7 mouse cellular contexts compared by ENCODE assay signal in the genomic region with DNA sequence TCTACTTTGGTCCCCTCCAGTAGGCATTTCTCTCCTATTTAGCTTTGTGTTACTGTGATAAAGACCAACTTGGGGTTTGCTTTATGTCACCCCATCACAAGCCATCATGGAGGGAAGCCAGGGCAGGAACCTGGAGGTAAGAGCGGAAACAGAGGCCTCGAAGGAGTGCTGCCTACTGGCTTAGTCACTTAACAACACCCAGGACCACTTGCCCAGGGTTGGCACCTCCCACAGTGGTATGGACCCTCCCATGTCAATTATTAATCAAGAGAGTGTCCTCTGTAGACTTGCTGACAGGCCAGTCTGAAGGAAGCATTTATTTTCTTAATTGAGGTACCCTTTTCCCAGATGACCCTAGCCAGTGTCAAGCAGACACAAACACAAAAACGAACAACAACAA. TPM values are rescaled to one million over a fixed set of nuclear protein-coding genes. Genes with fewer than 3 reads are reported as not detected.
DNase-seq lines count a peak whose midpoint lies in the region; ATAC-seq and TF ChIP-seq lines count a peak whose summit lies in the region.

No protein-coding gene starts in this region.

- no peak for TF ChIP-seq CTCF in E14TG2a.4 (conservative IDR thresholded peaks at IDR 0.05; ENCODE audit: low read length)
- TF ChIP-seq CTCF in hindbrain, postnatal 0 days (IDR thresholded peaks at IDR 0.05; ENCODE audit: low read depth), result no peak
- TF ChIP-seq CTCF in liver, embryonic 14.5 days (IDR thresholded peaks at IDR 0.05; ENCODE audit: low read depth), result no peak

- peak overlapping the region; percentile 90 for H3K4me3 ChIP-seq in E14TG2a.4 (replicated peaks; ENCODE audit: low read length)
- H3K4me3 ChIP-seq in hindbrain, postnatal 0 days (ENCODE audit: low read length), result peak overlapping the region; percentile 54
- peak overlapping the region in 1 of 2 experiments; percentile 74; a peak in 2 of 4 replicates for H3K4me3 ChIP-seq in liver, embryonic 14.5 days (ENCODE audit: insufficient read depth in 1 of 2, low read depth in 2 of 2, low read length in 2 of 2)

- peak overlapping the region; percentile 83 for H3K4me2 ChIP-seq in hindbrain, postnatal 0 days (ENCODE audit: low read depth, low read length)
- H3K4me2 ChIP-seq in liver, embryonic 14.5 days (ENCODE audit: low read depth), result peak overlapping the region; percentile 70

- H3K27ac ChIP-seq in hindbrain, postnatal 0 days, result peak overlapping the region; percentile 95
- H3K27ac ChIP-seq in liver, embryonic 14.5 days, result no peak overlapping the region

- no peak for ATAC-seq in hindbrain, postnatal 0 days
- no peak for ATAC-seq in liver, embryonic 14.5 days (ENCODE audit: insufficient read depth)
- no peak for ATAC-seq in cerebellum, adult (ENCODE audit: insufficient number of reproducible peaks, low FRiP score, low TSS enrichment)

- no peaks in the 10 kb centered on the region for H3K9me3 ChIP-seq in E14TG2a.4 (ENCODE audit: low read length)
- no peaks in the 10 kb centered on the region for H3K9me3 ChIP-seq in hindbrain, postnatal 0 days (ENCODE audit: low read length)
- H3K9me3 ChIP-seq in liver, embryonic 14.5 days (ENCODE audit: control insufficient read depth, low read length), result no peaks in the 10 kb centered on the region

- no peaks in the 10 kb centered on the region; the same call in 1 of the 2 replicates for H3K36me3 ChIP-seq in E14TG2a.4 (ENCODE audit: insufficient read depth, low read length)
- H3K36me3 ChIP-seq in hindbrain, postnatal 0 days (ENCODE audit: insufficient read depth, low read length), result no peaks in the 10 kb centered on the region
- no peaks in the 10 kb centered on the region for H3K36me3 ChIP-seq in liver, embryonic 14.5 days (replicated peaks; ENCODE audit: control insufficient read depth, insufficient read depth, low read depth)

- H3K9ac ChIP-seq in hindbrain, postnatal 0 days (replicated peaks; ENCODE audit: low read length), result peak overlapping the region; percentile 70
- peak overlapping the region; percentile 67 for H3K9ac ChIP-seq in liver, embryonic 14.5 days (replicated peaks)

- TF ChIP-seq EP300 in liver, embryonic 14.5 days (IDR thresholded peaks at IDR 0.05; ENCODE audit: low read depth), result no peak

- WGBS in hindbrain, postnatal 0 days, result 56% methylated on average over 3 of the region's 3 CpGs
- 44% methylated on average over 3 of the region's 3 CpGs for WGBS in liver, embryonic 14.5 days (ENCODE audit: insufficient replicate concordance)

- peaks cover 22% of the 10 kb centered on the region for H3K4me1 ChIP-seq in E14TG2a.4 (replicated peaks; ENCODE audit: low read depth, low read length)
- H3K4me1 ChIP-seq in hindbrain, postnatal 0 days (ENCODE audit: insufficient read depth, low read length), result peaks cover 10% of the 10 kb centered on the region
- peaks cover 7 to 12% of the 10 kb centered on the region in 2 experiments for H3K4me1 ChIP-seq in liver, embryonic 14.5 days (replicated peaks; ENCODE audit: control insufficient read depth in 2 of 2, insufficient read depth in 2 of 2, low read length in 1 of 2)

- DNase-seq in MN1 (ENCODE audit: low spot score), result peak; percentile 16
- no peak for DNase-seq in hindbrain, postnatal 0 days (ENCODE audit: low spot score)
- DNase-seq in liver, embryonic 14.5 days (ENCODE audit: low read depth in 3 of 3, low spot score in 3 of 3), result no peak
- DNase-seq in frontal cortex, postnatal 36 days (ENCODE audit: low spot score in 2 of 2), result no peak
- no peak for DNase-seq in adrenal gland, postnatal 14 days

- peaks cover 6% of the 10 kb centered on the region; the same call in 1 of the 2 replicates for H3K27me3 ChIP-seq in E14TG2a.4 (ENCODE audit: insufficient read depth, low read length)
- H3K27me3 ChIP-seq in hindbrain, postnatal 0 days (ENCODE audit: insufficient read depth, low read length), result no peaks in the 10 kb centered on the region; the same call in 1 of the 2 replicates
- H3K27me3 ChIP-seq in liver, embryonic 14.5 days (ENCODE audit: control insufficient read depth, insufficient read depth, low read length), result no peaks in the 10 kb centered on the region

RNA-seq across cellular contexts. Expression of gene Pgap3, which starts 0.5 kb away (rescaled TPM):
- total RNA-seq in hindbrain, postnatal 0 days (2014; rRNA removed), result 10.6 and 12.0 TPM in 2 replicates
- 7.8 and 9.2 TPM in 2 replicates for polyA plus RNA-seq in hindbrain, postnatal 0 days (2015; fragmentation: Nextera tagmentation; extraction: Ambion mirVana)
- 3.3 and 3.9 TPM in 2 replicates for polyA plus RNA-seq in liver, embryonic 14.5 days (2012; rRNA removed)
- 2.7 and 3.4 TPM in 2 replicates for polyA plus RNA-seq in liver, embryonic 14.5 days (2014; fragmentation: Nextera tagmentation; extraction: Ambion mirVana)
- total RNA-seq in adrenal gland, postnatal 14 days (2021), result 5.3 and 5.9 TPM in 2 replicates

RNA-seq across cellular contexts. Expression of gene Erbb2, which starts 11.5 kb away (rescaled TPM):
- 8.0 and 11.7 TPM in 2 replicates for total RNA-seq in hindbrain, postnatal 0 days (2014; rRNA removed)
- 4.9 and 5.1 TPM in 2 replicates for polyA plus RNA-seq in hindbrain, postnatal 0 days (2015; fragmentation: Nextera tagmentation; extraction: Ambion mirVana)
- 1.1 and 1.2 TPM in 2 replicates for polyA plus RNA-seq in liver, embryonic 14.5 days (2012; rRNA removed)
- 1.6 TPM in 2 replicates for polyA plus RNA-seq in liver, embryonic 14.5 days (2014; fragmentation: Nextera tagmentation; extraction: Ambion mirVana)
- 5.9 and 6.8 TPM in 2 replicates for total RNA-seq in adrenal gland, postnatal 14 days (2021)

RNA-seq across cellular contexts. Expression of gene Pnmt, which starts 14.6 kb away (rescaled TPM):
- total RNA-seq in hindbrain, postnatal 0 days (2014; rRNA removed), result 1.2 and 5.4 TPM in 2 replicates
- 5.4 and 5.5 TPM in 2 replicates for polyA plus RNA-seq in hindbrain, postnatal 0 days (2015; fragmentation: Nextera tagmentation; extraction: Ambion mirVana)
- polyA plus RNA-seq in liver, embryonic 14.5 days (2012; rRNA removed), result not detected in 2 replicates
- not detected in 2 replicates for polyA plus RNA-seq in liver, embryonic 14.5 days (2014; fragmentation: Nextera tagmentation; extraction: Ambion mirVana)
- total RNA-seq in adrenal gland, postnatal 14 days (2021), result 687 and 769 TPM in 2 replicates

RNA-seq across cellular contexts. Expression of gene Tcap, which starts 17.2 kb away (rescaled TPM):
- 0.26 and 4.4 TPM in 2 replicates for total RNA-seq in hindbrain, postnatal 0 days (2014; rRNA removed)
- polyA plus RNA-seq in hindbrain, postnatal 0 days (2015; fragmentation: Nextera tagmentation; extraction: Ambion mirVana), result not detected in 2 replicates
- 0.03 TPM in 1 of 2 replicates, not detected in the other for polyA plus RNA-seq in liver, embryonic 14.5 days (2012; rRNA removed)
- not detected in 2 replicates for polyA plus RNA-seq in liver, embryonic 14.5 days (2014; fragmentation: Nextera tagmentation; extraction: Ambion mirVana)
- total RNA-seq in adrenal gland, postnatal 14 days (2021), result 0.48 and 0.53 TPM in 2 replicates

RNA-seq across cellular contexts. Expression of gene Mien1, which starts 38.0 kb away (rescaled TPM):
- 70.0 and 73.9 TPM in 2 replicates for total RNA-seq in hindbrain, postnatal 0 days (2014; rRNA removed)
- 259 and 264 TPM in 2 replicates for polyA plus RNA-seq in hindbrain, postnatal 0 days (2015; fragmentation: Nextera tagmentation; extraction: Ambion mirVana)
- 21.6 and 31.1 TPM in 2 replicates for polyA plus RNA-seq in liver, embryonic 14.5 days (2012; rRNA removed)
- 58.5 and 61.5 TPM in 2 replicates for polyA plus RNA-seq in liver, embryonic 14.5 days (2014; fragmentation: Nextera tagmentation; extraction: Ambion mirVana)
- 70.4 and 74.3 TPM in 2 replicates for total RNA-seq in adrenal gland, postnatal 14 days (2021)

Comparison
In these comparisons a context has a peak if more than half of its experiments do, and no peak if none do; other contexts are left out.
1. RNA of gene Pnmt, which starts 14.6 kb away (total RNA-seq): 687 to 769 TPM in adrenal gland, postnatal 14 days; 1.2 to 5.4 TPM in hindbrain, postnatal 0 days; every median in the first group is over 100 times any median in the second.